Mouse (Mus musculus) hindbrain, postnatal 0 days (tissue): Measurements from ENCODE around the gene Cfap100. TPM values are rescaled to one million over a fixed set of nuclear protein-coding genes. Genes with fewer than 3 reads are reported as not detected.

Experiments
- ATAC-seq: fragments of 200-750 bp; cut with Nextera tagmentation; 2 replicates; pipeline ENCODE4 v1.8.0; 2017; ENCODE audit warnings: mild to moderate bottlenecking, moderate TSS enrichment, moderate library complexity
- DNase-seq: peaks from one replicate; pipeline ENCODE4 v3.0.0-alpha.2; 2015; ENCODE audit warnings: low spot score
- H3K27ac ChIP-seq: fragments of 300-500 bp; sonication (generic); 2 replicates; pipeline ENCODE4 v1.5.1; 2014; ENCODE audit warnings: mild to moderate bottlenecking
- H3K27me3 ChIP-seq: fragments of 300-500 bp; sonication (generic); 2 replicates; pipeline ENCODE4 v1.6.1; 2014; ENCODE audit warnings: low read length, mixed read lengths; ENCODE audit not compliant: insufficient read depth
- H3K36me3 ChIP-seq: fragments of 300-500 bp; sonication (generic); 2 replicates; pipeline ENCODE4 v1.6.1; 2014; ENCODE audit warnings: low read length, mixed read lengths; ENCODE audit not compliant: insufficient read depth
- H3K4me1 ChIP-seq: fragments of 300-500 bp; sonication (generic); 2 replicates; pipeline ENCODE4 v1.6.1; 2014; ENCODE audit warnings: antibody characterized with exemption, low read length, mixed read lengths; ENCODE audit not compliant: insufficient read depth
- H3K4me2 ChIP-seq: fragments of 300-500 bp; sonication (generic); 2 replicates; pipeline ENCODE4 v1.6.1; 2014; ENCODE audit warnings: low read depth, mild to moderate bottlenecking, low read length, moderate library complexity, mixed read lengths
- H3K4me3 ChIP-seq: fragments of 300-500 bp; sonication (generic); 2 replicates; pipeline ENCODE4 v1.5.1; 2014; ENCODE audit warnings: low read length
- H3K9ac ChIP-seq: fragments of 300-500 bp; sonication (generic); replicated peaks from 2 replicates; pipeline ENCODE4 v1.6.1; 2014; ENCODE audit warnings: mild to moderate bottlenecking, low read length, moderate library complexity, mixed read lengths
- H3K9me3 ChIP-seq: fragments of 300-500 bp; sonication (generic); 2 replicates; pipeline ENCODE4 v1.6.1; 2016; ENCODE audit warnings: low read length, mixed read lengths
- CTCF ChIP-seq: IDR thresholded peaks from 2 replicates; pipeline ENCODE4 v1.5.1; 2016; ENCODE audit warnings: antibody characterized with exemption, control low read depth, low read depth
- WGBS: fragments of 180-500 bp; shearing (Covaris S2); extraction: QIAGEN DNeasy Blood & Tissue Kit; methylation state at CpG from one replicate; pipeline ENCODE4 v1.1.7; 2014; 5-methylcytosine and 5-hydroxymethylcytosine counted together
- polyA plus RNA-seq: library from polyadenylated mRNA; unstranded; fragments of >200 nt; fragmentation: Nextera tagmentation; extraction: Ambion mirVana; gene quantifications from 2 replicates; pipeline ENCODE4 v1.2.1, GENCODE M21; 2015
- total RNA-seq: library from RNA; depleted of rRNA; stranded (reverse); fragments of >200 nt; gene quantifications from 2 replicates; pipeline ENCODE4 v1.2.3, GENCODE M21; 2014; rRNA removed

Cfap100 gene
- total and polyA plus RNA-seq, 2 experiments from 2014 or later, result 8.2 to 29.4 TPM

- ATAC-seq, result no peak
- TF ChIP-seq CTCF, result no peak
- WGBS, result 60% methylated on average over 5 of the region's 5 CpGs
- Histone ChIP-seq H3K36me3 (no peaks in the 10 kb centered on the region), H3K4me3 (no peak overlapping the region), H3K9me3 (no peaks in the 10 kb centered on the region), H3K27me3 (no peaks in the 10 kb centered on the region), H3K9ac (no peak overlapping the region), H3K27ac (no peak overlapping the region), H3K4me2 (no peak overlapping the region), H3K4me1 (peaks cover 12% of the 10 kb centered on the region)
- DNase-seq, result no peak
Observed at GRCm38 (mm10) chr6:90358142-90358541, 70.5 kb downstream of the Cfap100 start.

Other genes with a start within 250 kb of the Cfap100 start
- not detected in 2 replicates for gene V1ra8, start 226.0 kb downstream of the Cfap100 start, total RNA-seq
- not detected in 2 replicates for gene V1ra8, start 226.0 kb downstream of the Cfap100 start, polyA plus RNA-seq
- 1.2 TPM in 1 of 2 replicates, not detected in the other for gene Vmn1r53, start 204.4 kb downstream of the Cfap100 start, total RNA-seq
- gene Vmn1r53, start 204.4 kb downstream of the Cfap100 start, polyA plus RNA-seq, result not detected in 2 replicates
- gene Vmn1r54, start 182.5 kb downstream of the Cfap100 start, total RNA-seq, result not detected in 2 replicates
- gene Vmn1r54, start 182.5 kb downstream of the Cfap100 start, polyA plus RNA-seq, result not detected in 2 replicates
- gene BC048671, start 127.6 kb downstream of the Cfap100 start, total RNA-seq, result not detected in 2 replicates
- gene BC048671, start 127.6 kb downstream of the Cfap100 start, polyA plus RNA-seq, result not detected in 2 replicates
- gene Chst13, start 103.6 kb downstream of the Cfap100 start, total RNA-seq, result 0.11 and 0.21 TPM in 2 replicates
- 0.20 and 0.35 TPM in 2 replicates for gene Chst13, start 103.6 kb downstream of the Cfap100 start, polyA plus RNA-seq
- 0.07 TPM in 1 of 2 replicates, not detected in the other for gene Uroc1, start 95.5 kb downstream of the Cfap100 start, total RNA-seq
- 0.04 TPM in 1 of 2 replicates, not detected in the other for gene Uroc1, start 95.5 kb downstream of the Cfap100 start, polyA plus RNA-seq
- 45.7 and 49.7 TPM in 2 replicates for gene Zxdc, start 59.3 kb downstream of the Cfap100 start, total RNA-seq
- 7.4 and 7.8 TPM in 2 replicates for gene Zxdc, start 59.3 kb downstream of the Cfap100 start, polyA plus RNA-seq
- gene Klf15, start 33.8 kb upstream of the Cfap100 start, total RNA-seq, result 43.2 and 56.4 TPM in 2 replicates
- 26.6 and 29.6 TPM in 2 replicates for gene Klf15, start 33.8 kb upstream of the Cfap100 start, polyA plus RNA-seq
- 168 and 214 TPM in 2 replicates for gene Aldh1l1, start 57.6 kb upstream of the Cfap100 start, total RNA-seq
- gene Aldh1l1, start 57.6 kb upstream of the Cfap100 start, polyA plus RNA-seq, result 131 and 145 TPM in 2 replicates
- gene Slc41a3, start 175.9 kb upstream of the Cfap100 start, total RNA-seq, result 17.4 and 18.0 TPM in 2 replicates
- gene Slc41a3, start 175.9 kb upstream of the Cfap100 start, polyA plus RNA-seq, result 17.1 and 17.6 TPM in 2 replicates